Mouse (Mus musculus) kidney, adult 2 months (tissue): ENCODE data around the gene Gm20219. TPM values are rescaled to one million over a fixed set of nuclear protein-coding genes. Genes with fewer than 3 reads are reported as not detected.

Experiments used
- DNase-seq: peaks from one replicate; pipeline ENCODE4 v3.0.0; 2021
- H3K27ac ChIP-seq: fragments of 200-500 bp; 2 replicates; pipeline ENCODE4 v1.5.1; 2012; ENCODE audit warnings: low read depth, low read length, control low read depth, inconsistent platforms; ENCODE audit not compliant: insufficient read depth
- H3K27me3 ChIP-seq: fragments of 200-500 bp; replicated peaks from 2 replicates; pipeline ENCODE4 v1.6.1; 2012; ENCODE audit warnings: mild to moderate bottlenecking, moderate library complexity, low read length, inconsistent platforms; ENCODE audit not compliant: control insufficient read depth, insufficient read depth
- H3K36me3 ChIP-seq: fragments of 200-500 bp; 2 replicates; pipeline ENCODE4 v1.6.1; 2012; ENCODE audit warnings: mild to moderate bottlenecking, moderate library complexity, low read length, inconsistent platforms; ENCODE audit not compliant: control insufficient read depth, insufficient read depth
- H3K4me1 ChIP-seq: fragments of 200-500 bp; 2 replicates; pipeline ENCODE4 v1.6.1; 2011; ENCODE audit warnings: low read length; ENCODE audit not compliant: control insufficient read depth, insufficient read depth
- H3K4me3 ChIP-seq: fragments of 200-500 bp; 2 replicates; pipeline ENCODE4 v1.5.1; 2011; ENCODE audit warnings: mild to moderate bottlenecking, low read depth, low read length, control low read depth; ENCODE audit not compliant: insufficient read depth
- CTCF ChIP-seq: fragments of 200-500 bp; conservative IDR thresholded peaks from 2 replicates; pipeline ENCODE4 v1.5.1; 2011; ENCODE audit warnings: low read depth, mild to moderate bottlenecking, control low read depth, low read length, moderate library complexity, mixed read lengths; ENCODE audit not compliant: insufficient read depth, insufficient read length
- POLR2A ChIP-seq: fragments of 200-500 bp; IDR thresholded peaks from one replicate; pipeline ENCODE4 v1.6.1; 2011; ENCODE audit warnings: low read depth, low read length, control low read depth
- WGBS: fragments of 180-500 bp; shearing (Covaris S2); methylation state at CpG from one replicate; pipeline ENCODE4 v1.1.7; 2018; 5-methylcytosine and 5-hydroxymethylcytosine counted together
- polyA plus RNA-seq: library from polyadenylated mRNA; depleted of rRNA; stranded (reverse); fragments of >200 nt; gene quantifications from 2 replicates; pipeline ENCODE4 v1.2.3, GENCODE M21; 2012

Gene Gm20219
- polyA plus RNA-seq, 1 experiment = 2.1 TPM

DNA sequence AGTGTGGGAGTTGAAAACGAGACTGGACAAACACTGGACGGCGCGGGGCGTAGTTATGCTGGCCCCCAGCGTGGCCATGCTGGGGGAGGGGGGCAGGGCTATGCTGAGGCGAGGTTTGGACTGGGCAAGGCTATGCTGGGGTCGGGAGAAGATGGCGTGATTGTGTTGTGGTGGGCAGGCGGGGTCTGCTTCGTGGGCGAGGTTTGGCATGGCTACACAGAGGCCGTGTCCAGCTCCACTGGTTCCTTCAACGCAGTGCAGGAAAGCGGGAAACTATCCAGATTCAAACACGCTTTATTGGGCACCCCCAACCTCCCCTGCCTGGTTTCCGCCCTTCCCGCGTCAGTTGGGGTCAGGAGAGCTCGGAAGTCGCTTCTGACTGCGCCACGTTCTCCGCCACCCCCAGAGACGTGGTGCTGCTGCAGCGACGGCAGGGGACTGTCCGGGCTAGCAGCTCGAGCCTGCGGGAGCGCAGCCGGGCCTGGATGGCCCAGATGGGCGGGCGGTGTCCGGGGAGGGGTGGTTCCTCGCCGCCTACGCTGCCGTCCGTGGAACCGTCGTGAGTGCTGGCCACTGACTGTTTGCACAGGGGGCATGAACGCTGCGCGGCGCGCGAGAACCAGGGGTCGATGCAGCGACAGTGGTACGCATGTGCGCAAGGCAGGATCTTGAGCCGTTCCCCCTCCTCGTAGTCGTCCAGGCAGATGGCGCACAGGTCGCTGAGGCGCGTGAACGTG lies 43.0 kb downstream of the Gm20219 start:
- no peak for DNase-seq
- Histone ChIP-seq H3K36me3 (no peaks in the 10 kb centered on the region), H3K4me3 (no peak overlapping the region), H3K27ac (no peak overlapping the region), H3K4me1 (no peaks in the 10 kb centered on the region), H3K27me3 (no peaks in the 10 kb centered on the region)
- TF ChIP-seq POLR2A (no peak), CTCF (no peak)
- 4% methylated on average over 59 of the region's 60 CpGs for WGBS

DNA sequence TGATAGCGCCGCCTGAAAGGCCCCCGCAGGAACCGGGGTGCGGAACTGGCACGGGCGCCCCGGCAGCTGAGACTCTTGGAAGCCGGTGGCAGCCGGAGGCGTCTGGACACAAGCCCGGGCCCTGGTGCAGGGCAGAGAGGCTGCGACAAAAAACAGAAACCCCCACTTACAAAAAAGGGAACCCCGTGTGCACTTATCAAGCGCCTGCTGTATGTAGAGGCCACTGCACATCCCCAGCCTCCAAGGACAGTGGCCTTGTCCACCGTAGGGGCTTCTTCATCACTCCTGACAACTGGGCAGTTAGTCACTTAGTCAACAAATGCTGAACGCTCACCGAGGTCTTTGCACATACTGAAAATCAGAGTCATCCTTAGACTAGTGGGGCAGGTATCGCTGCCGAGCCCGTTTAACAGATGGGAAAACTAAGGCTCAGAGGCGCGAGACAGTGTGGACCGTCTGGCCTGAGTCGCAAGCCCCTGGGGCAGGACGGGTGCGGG lies 43.7 kb downstream of the Gm20219 start:
- no peaks in the 10 kb centered on the region for H3K4me1 ChIP-seq
- DNase-seq = no peak
- no peaks in the 10 kb centered on the region for H3K27me3 ChIP-seq
- TF ChIP-seq POLR2A (no peak), CTCF (no peak)
- 25% methylated on average over 27 of the region's 27 CpGs for WGBS
- H3K27ac ChIP-seq = no peak overlapping the region
- no peak overlapping the region for H3K4me3 ChIP-seq
- H3K36me3 ChIP-seq = no peaks in the 10 kb centered on the region

DNA sequence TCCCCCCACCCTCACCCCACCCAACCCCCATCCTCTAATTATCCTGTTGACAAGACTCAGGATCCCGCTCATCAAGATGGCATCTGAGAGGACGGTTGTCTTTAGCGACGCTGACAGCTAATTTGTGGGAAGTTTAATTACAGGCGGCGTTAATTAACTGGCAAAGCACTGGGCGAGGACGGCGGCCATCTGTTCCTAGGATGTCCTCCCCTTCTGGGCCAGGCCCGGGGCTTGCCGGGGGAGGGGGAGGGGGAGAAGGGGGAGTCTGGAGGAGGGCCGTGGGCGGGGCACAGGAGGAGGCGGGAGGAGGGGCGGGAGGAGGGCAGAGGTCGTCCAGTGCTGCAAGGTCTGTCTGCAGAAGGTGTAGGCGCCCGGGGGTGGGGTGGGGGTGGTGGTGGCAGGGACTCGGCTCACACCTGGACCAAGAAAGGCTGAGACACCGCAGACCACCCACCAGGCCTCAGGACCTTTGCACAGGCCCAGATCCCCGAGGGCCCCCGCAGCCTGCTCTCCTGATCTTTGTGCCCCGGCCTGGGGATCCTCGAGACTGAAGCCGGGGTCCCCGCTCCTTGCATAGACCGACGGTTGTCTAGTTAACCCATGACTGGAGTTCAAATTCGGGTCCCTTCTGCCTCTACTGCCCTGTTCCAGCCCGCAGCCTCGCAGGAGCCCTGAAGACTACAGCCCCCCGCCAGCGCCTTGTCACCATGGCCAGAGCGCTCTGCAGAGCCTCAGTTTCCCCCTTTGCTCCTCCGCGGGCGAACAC lies 44.3 kb downstream of the Gm20219 start:
- H3K4me3 ChIP-seq = no peak overlapping the region
- 9% methylated on average over 37 of the region's 37 CpGs for WGBS
- DNase-seq = no peak

DNA sequence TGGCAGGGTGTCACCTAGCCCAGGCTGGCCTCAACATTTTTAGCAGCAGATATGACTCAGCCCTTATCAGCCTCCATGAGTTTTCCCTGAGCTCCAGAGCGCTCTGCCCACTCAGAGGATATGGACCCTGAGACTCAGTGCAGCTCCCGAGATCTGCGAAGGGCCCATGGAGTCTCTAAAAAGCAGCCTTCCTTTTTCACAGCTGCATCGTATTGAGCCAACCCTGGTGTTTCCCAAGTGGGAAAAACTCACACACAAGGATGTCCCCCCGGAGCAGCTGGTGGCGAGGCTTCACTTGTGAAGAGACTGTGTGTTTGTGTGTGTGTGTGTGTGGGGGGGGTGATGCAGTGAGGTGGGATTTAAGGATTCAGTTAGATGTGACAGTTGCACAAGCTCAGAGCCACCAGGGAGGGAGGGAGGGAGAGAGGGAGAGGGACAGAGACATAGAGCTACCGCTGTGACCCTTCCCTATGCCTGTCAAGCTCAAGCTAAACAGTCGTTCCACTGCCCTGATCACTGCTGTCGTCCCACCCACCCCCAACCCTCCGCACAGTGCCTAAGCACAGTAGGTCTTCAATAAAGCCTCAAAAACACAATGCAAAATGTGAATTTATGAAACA lies 45.1 kb downstream of the Gm20219 start:
- no peak overlapping the region for H3K27ac ChIP-seq

More for the DNA sequence above, 44.3 kb downstream of the Gm20219 start:
- Histone ChIP-seq H3K27ac (no peak overlapping the region), H3K4me1 (no peaks in the 10 kb centered on the region), H3K36me3 (no peaks in the 10 kb centered on the region), H3K27me3 (no peaks in the 10 kb centered on the region)
- TF ChIP-seq POLR2A (no peak), CTCF (no peak)

DNA sequence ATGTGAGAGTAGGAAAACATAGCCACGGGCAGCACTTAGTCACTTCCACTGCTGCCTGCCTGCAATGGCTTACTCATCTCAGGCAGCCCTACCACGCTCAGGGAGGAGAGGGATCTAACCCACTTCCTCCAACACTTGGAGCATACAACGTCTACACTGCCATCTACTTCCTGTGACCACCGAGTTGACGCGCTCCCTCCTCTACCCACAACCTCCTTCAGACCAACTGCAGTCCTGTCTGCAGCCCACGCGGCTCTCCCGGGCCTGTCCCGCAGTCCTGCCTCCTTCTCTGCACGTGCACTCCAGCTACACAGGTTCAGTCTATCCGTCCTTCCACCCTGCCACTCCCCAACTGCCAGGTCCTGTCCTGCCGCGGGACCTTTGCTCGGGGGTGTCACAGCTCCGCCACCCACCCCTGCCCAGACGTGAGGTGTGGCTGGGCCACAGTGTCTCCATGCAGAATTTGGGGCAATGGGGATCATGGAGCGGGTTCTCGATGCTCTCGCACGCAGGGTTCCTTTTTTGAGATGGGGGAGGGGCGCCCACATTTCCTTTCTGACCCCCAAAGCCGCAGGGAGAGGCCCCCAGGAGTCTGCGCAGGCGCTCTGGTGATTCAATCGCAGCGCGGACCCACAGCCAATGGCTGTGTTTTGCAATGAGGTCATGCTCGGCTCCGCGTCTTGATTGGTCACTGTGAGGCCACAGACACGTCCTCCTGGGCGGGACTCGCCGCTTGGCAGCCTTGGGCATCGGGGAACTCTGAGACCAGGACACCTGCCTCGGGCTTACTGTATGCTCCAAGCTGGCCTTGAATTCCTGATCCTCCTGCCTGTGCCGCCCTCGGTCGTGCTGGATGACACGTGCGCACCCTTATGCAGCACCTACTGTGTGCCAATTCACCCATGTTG lies 46.8 kb downstream of the Gm20219 start:
- H3K4me1 ChIP-seq = no peaks in the 10 kb centered on the region
- TF ChIP-seq CTCF (no peak), POLR2A (no peak)
- H3K27ac ChIP-seq = peak overlapping the region; percentile 14; the same call in 1 of the 2 replicates
- no peaks in the 10 kb centered on the region for H3K27me3 ChIP-seq
- peak; percentile 97 for DNase-seq
- 1% methylated on average over 42 of the region's 42 CpGs for WGBS
- peak overlapping the region; percentile 58 for H3K4me3 ChIP-seq
- H3K36me3 ChIP-seq = no peaks in the 10 kb centered on the region

More for the DNA sequence above, 45.1 kb downstream of the Gm20219 start:
- TF ChIP-seq POLR2A (no peak), CTCF (no peak)
- no peak overlapping the region for H3K4me3 ChIP-seq
- H3K36me3 ChIP-seq = no peaks in the 10 kb centered on the region
- H3K4me1 ChIP-seq = no peaks in the 10 kb centered on the region
- WGBS = 56% methylated on average over 10 of the region's 10 CpGs
- no peak for DNase-seq
- no peaks in the 10 kb centered on the region for H3K27me3 ChIP-seq

DNA sequence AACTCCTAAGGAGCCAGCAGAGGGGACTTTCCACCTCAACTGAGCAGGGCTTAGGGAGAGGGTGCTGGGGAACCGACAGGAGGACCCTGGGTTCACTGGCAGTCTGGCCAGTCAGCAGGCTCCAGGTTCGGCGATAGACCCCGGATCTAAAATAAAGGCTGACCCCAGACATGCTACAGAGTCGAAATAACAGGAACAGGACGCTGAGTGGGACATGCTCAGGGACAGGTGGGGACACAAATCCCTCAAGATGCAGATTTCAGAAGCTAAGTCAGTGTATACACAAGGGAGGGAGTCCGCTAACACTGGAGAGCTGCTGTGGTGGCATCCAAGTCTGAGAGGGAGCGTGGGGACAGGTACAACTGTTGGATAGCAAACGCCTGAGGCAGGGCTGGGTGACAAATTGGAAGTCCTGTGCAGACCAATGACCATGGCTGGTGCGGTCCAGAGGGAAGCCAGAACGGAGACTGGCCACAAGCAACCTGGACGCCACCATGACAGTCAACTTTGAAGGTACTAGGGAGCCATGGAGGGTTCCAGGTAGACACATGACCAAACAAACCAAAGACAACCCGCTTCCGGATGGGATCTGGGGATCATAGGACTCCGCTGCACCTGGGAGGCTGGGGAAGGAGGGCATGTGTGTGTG lies 47.6 kb downstream of the Gm20219 start:
- no peak for DNase-seq
- H3K27me3 ChIP-seq = no peaks in the 10 kb centered on the region
- H3K36me3 ChIP-seq = no peaks in the 10 kb centered on the region
- H3K4me1 ChIP-seq = no peaks in the 10 kb centered on the region
- TF ChIP-seq CTCF = no peak
- no peak for TF ChIP-seq POLR2A
- WGBS = 66% methylated on average over 15 of the region's 15 CpGs
- H3K4me3 ChIP-seq = 0 out of 2 replicates have a peak overlapping the region, but pooled peaks have one; percentile 58
- H3K27ac ChIP-seq = no peak overlapping the region
